Mouse (Mus musculus) forebrain, embryonic 10.5 days (tissue): ENCODE results near the gene Selenof. TPM values are rescaled to one million over a fixed set of nuclear protein-coding genes. Genes with fewer than 3 reads are reported as not detected.

ENCODE experiments used
- DNase-seq: peaks from one replicate; pipeline ENCODE4 v3.0.0-alpha.2; 2017; ENCODE audit warnings: low spot score; ENCODE audit errors: extremely low spot score
- H3K27ac ChIP-seq: fragments of 300-500 bp; sonication (generic); 2 replicates; pipeline ENCODE4 v1.5.1; 2016; ENCODE audit warnings: mild to moderate bottlenecking
- H3K27me3 ChIP-seq: fragments of 300-500 bp; sonication (generic); 2 replicates; pipeline ENCODE4 v1.6.1; 2016; ENCODE audit warnings: mild to moderate bottlenecking; ENCODE audit not compliant: poor library complexity, severe bottlenecking
- H3K36me3 ChIP-seq: fragments of 300-500 bp; sonication (generic); replicated peaks from 2 replicates; pipeline ENCODE4 v1.6.1; 2016; ENCODE audit warnings: mild to moderate bottlenecking, moderate library complexity
- H3K4me1 ChIP-seq: fragments of 300-500 bp; sonication (generic); 2 replicates; pipeline ENCODE4 v1.6.1; 2016
- H3K4me3 ChIP-seq: fragments of 300-500 bp; sonication (generic); 2 replicates; pipeline ENCODE4 v1.5.1; 2016; ENCODE audit warnings: mild to moderate bottlenecking, moderate library complexity
- H3K9me3 ChIP-seq: fragments of 300-500 bp; sonication (generic); 2 replicates; pipeline ENCODE4 v1.6.1; 2016; ENCODE audit warnings: mild to moderate bottlenecking, moderate library complexity
- WGBS: fragments of 180-500 bp; shearing (Covaris S2); methylation state at CpG from one replicate; pipeline ENCODE4 v1.1.7; 2016; 5-methylcytosine and 5-hydroxymethylcytosine counted together
- polyA plus RNA-seq: library from polyadenylated mRNA; unstranded; fragments of >200 nt; fragmentation: Nextera tagmentation; extraction: Ambion mirVana; gene quantifications from 2 replicates; pipeline ENCODE4 v1.2.1, GENCODE M21; 2016

Gene Selenof
- polyA plus RNA-seq, 1 experiment from 2014 or later, result 480 TPM

GRCm38 (mm10) chr3:144569401-144569971, 618 bp upstream of the Selenof start:
- WGBS, result under 1% methylated on average over 47 of the region's 47 CpGs
- H3K4me1 ChIP-seq, result peaks cover 39% of the 10 kb centered on the region
- peak; percentile 69 for DNase-seq

DNA sequence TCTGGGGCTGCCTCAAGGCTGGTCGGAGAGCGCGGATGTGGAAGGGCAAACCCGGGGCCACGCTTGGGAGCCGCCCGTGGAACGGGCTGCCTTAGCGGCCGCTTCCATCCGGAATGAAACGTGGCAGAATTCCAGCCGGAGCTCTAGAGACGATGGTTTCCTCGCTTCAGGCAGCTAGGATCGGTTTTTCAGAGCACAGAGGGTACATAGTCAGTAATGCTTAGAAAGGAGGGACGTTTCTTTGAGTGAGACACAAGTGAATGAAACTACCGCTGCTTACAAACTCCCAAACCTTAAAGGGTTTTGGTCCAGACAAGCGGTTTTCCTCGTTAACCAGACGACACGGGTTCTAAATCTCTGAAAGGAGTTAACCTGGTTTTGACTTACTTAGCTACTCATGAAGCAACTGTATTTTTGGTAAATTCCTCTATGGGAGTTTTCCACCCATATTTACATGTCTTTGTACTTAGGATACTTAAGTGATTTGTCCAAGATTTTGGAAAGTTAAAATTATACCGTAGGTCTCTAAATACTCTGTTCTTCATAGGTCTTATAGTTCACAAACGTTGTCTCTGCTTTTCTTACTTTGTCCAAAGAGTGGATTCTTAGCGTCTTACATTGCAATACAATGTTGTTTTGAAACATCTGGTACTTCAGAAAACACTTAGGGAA, 848 bp downstream of the Selenof start:
- peak overlapping the region; percentile 98 for H3K27ac ChIP-seq
- H3K36me3 ChIP-seq, result peaks cover 32% of the 10 kb centered on the region
- peaks cover 39% of the 10 kb centered on the region for H3K4me1 ChIP-seq
- no peaks in the 10 kb centered on the region for H3K27me3 ChIP-seq
- peak overlapping the region; percentile 89 for H3K4me3 ChIP-seq
- no peaks in the 10 kb centered on the region for H3K9me3 ChIP-seq
- DNase-seq, result no peak
- 1% methylated on average over 25 of the region's 25 CpGs for WGBS

More at GRCm38 (mm10) chr3:144569401-144569971, 618 bp upstream of the Selenof start:
- Histone ChIP-seq H3K36me3 (peaks cover 19% of the 10 kb centered on the region), H3K4me3 (peak overlapping the region; percentile 89), H3K27ac (peak overlapping the region; percentile 98), H3K9me3 (no peaks in the 10 kb centered on the region), H3K27me3 (no peaks in the 10 kb centered on the region)

DNA sequence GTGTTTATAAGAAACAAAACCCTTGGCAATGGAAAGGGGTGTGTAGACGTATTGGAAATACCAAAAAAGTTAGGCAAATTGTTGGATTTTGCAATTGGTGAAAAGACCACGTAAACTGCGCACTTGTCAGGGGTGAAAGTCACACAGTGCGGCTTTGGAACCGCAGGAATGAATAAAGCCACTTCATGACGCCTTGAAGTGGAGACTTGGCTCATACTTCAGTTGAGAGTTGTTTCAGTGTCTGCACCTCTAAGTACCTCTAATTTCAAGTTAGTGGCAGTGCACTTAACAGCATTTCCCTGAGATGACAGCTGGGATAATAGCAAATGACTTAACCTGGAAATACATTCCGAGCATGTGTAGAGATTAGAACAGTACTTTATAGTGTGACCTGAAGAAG, 4.2 kb downstream of the Selenof start:
- Histone ChIP-seq H3K4me1 (peaks cover 18% of the 10 kb centered on the region), H3K4me3 (no peak overlapping the region), H3K36me3 (peaks cover 57% of the 10 kb centered on the region), H3K27ac (no peak overlapping the region), H3K9me3 (no peaks in the 10 kb centered on the region), H3K27me3 (no peaks in the 10 kb centered on the region)
- no peak for DNase-seq
- 96% methylated on average over 7 of the region's 7 CpGs for WGBS

GRCm38 (mm10) chr3:144577366-144578340, 7.5 kb downstream of the Selenof start:
- Histone ChIP-seq H3K4me1 (peaks cover 3% of the 10 kb centered on the region; the same call in 1 of the 2 replicates), H3K36me3 (peaks cover 85% of the 10 kb centered on the region), H3K4me3 (no peak overlapping the region), H3K9me3 (no peaks in the 10 kb centered on the region), H3K27ac (no peak overlapping the region), H3K27me3 (no peaks in the 10 kb centered on the region)
- DNase-seq, result no peak
- WGBS, result 90% methylated on average over 10 of the region's 10 CpGs

DNA sequence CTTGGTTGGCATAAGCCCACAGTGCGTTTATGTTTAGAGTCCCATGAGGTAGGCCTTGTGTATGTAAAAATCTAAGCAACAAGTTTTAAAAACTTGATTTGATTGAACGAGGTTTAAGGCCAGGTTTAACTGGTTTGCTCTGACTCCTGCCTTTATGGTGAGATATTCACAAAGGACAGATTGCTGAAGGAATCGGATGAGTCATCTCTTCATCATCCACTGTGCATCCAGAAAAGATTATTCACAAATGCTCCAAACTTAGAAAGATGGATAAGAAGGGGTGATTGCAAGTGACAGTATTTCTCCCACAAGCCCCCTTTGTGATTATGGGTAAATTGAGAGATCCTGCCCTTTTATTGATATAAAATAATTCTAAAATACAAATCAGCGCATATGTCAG, 8.8 kb downstream of the Selenof start:
- WGBS, result 94% methylated on average over 4 of the region's 4 CpGs
- no peak for DNase-seq
- Histone ChIP-seq H3K36me3 (peaks cover 83% of the 10 kb centered on the region), H3K4me1 (no peaks in the 10 kb centered on the region; the same call in 1 of the 2 replicates), H3K27ac (no peak overlapping the region), H3K4me3 (no peak overlapping the region), H3K9me3 (no peaks in the 10 kb centered on the region), H3K27me3 (no peaks in the 10 kb centered on the region)

GRCm38 (mm10) chr3:144579796-144580195, 9.7 kb downstream of the Selenof start:
- no peak for DNase-seq
- no peak overlapping the region for H3K4me3 ChIP-seq
- peaks cover 81% of the 10 kb centered on the region for H3K36me3 ChIP-seq
- no peaks in the 10 kb centered on the region for H3K4me1 ChIP-seq
- WGBS, result 92% methylated on average over 5 of the region's 5 CpGs
- no peak overlapping the region for H3K27ac ChIP-seq
- H3K9me3 ChIP-seq, result no peaks in the 10 kb centered on the region
- no peaks in the 10 kb centered on the region for H3K27me3 ChIP-seq

DNA sequence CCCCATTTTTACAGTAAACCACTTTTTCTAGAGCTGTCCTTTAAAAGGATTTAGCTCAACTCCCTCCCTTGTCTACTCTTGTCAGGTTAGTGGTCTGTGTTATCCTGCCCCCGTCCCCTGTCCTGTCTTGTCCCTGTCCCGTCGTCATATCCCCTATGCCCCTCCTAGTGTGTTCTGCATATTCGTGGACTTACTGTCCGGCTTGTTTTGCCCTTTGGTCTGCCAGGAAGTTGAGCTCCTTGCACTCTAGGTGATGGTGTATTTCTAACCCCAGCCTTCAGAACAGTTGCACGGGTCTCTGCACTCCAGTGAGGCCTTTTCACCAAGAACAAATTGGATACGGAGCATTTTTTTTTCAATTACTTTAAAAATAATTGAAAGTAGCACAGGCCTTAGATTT, 10.2 kb downstream of the Selenof start:
- no peak overlapping the region for H3K27ac ChIP-seq
- DNase-seq, result no peak
- no peaks in the 10 kb centered on the region for H3K27me3 ChIP-seq
- no peaks in the 10 kb centered on the region for H3K9me3 ChIP-seq
- WGBS, result 89% methylated on average over 7 of the region's 7 CpGs
- no peak overlapping the region for H3K4me3 ChIP-seq
- no peaks in the 10 kb centered on the region for H3K4me1 ChIP-seq
- H3K36me3 ChIP-seq, result peaks cover 81% of the 10 kb centered on the region

DNA sequence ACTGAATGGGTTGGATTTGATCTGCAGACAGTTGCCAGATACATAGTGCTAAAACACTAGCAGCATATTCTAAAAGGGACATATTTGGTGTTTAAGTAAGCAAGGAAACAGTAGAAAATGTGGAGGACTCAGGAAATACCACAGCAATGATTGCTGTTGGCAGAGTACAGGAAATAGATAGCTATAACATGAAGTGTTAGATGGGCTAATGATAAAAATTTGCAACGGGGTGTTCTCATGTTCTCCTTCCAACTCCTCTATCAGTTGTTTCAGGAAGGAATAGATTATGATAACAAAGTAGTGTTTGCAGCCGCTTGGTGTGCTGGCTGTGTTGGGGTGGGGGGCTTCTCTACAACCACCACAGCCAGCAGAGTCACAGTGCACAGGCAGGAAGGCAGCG, 11.7 kb downstream of the Selenof start:
- Histone ChIP-seq H3K36me3 (peaks cover 85% of the 10 kb centered on the region), H3K4me3 (no peak overlapping the region), H3K4me1 (no peaks in the 10 kb centered on the region), H3K27me3 (no peaks in the 10 kb centered on the region), H3K27ac (no peak overlapping the region), H3K9me3 (no peaks in the 10 kb centered on the region)
- WGBS, result 97% methylated on average over 3 of the region's 3 CpGs
- DNase-seq, result no peak

GRCm38 (mm10) chr3:144582306-144582705, 12.2 kb downstream of the Selenof start:
- WGBS, result 94% methylated on average over 4 of the region's 4 CpGs
- H3K4me1 ChIP-seq, result no peaks in the 10 kb centered on the region
- peaks cover 88% of the 10 kb centered on the region for H3K36me3 ChIP-seq
- DNase-seq, result no peak
- H3K27ac ChIP-seq, result no peak overlapping the region
- no peak overlapping the region for H3K4me3 ChIP-seq
- H3K27me3 ChIP-seq, result no peaks in the 10 kb centered on the region
- no peaks in the 10 kb centered on the region for H3K9me3 ChIP-seq

DNA sequence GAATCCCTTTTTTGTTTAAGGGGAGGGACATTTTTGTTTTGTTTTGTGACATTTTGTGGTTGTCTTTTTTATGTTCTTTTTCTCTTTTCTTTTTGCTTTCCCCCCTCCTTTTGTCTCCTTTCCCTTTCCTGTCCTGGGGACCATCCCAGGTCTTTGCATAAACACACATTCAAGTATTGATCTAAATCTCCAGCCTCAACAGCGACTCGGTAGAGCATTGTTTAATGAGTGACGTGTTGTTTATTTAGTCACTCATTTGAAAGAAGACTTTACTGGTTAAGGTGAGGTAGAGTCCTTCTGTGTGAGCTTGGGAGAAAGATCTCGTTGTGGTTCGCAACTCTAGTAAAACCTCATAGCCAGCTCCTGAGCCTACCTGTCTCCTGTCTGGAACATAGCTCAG, 13.7 kb downstream of the Selenof start:
- Histone ChIP-seq H3K27me3 (no peaks in the 10 kb centered on the region), H3K4me3 (no peak overlapping the region), H3K27ac (no peak overlapping the region), H3K36me3 (peaks cover 88% of the 10 kb centered on the region), H3K9me3 (no peaks in the 10 kb centered on the region), H3K4me1 (no peaks in the 10 kb centered on the region)
- 81% methylated on average over 5 of the region's 5 CpGs for WGBS
- DNase-seq, result no peak

DNA sequence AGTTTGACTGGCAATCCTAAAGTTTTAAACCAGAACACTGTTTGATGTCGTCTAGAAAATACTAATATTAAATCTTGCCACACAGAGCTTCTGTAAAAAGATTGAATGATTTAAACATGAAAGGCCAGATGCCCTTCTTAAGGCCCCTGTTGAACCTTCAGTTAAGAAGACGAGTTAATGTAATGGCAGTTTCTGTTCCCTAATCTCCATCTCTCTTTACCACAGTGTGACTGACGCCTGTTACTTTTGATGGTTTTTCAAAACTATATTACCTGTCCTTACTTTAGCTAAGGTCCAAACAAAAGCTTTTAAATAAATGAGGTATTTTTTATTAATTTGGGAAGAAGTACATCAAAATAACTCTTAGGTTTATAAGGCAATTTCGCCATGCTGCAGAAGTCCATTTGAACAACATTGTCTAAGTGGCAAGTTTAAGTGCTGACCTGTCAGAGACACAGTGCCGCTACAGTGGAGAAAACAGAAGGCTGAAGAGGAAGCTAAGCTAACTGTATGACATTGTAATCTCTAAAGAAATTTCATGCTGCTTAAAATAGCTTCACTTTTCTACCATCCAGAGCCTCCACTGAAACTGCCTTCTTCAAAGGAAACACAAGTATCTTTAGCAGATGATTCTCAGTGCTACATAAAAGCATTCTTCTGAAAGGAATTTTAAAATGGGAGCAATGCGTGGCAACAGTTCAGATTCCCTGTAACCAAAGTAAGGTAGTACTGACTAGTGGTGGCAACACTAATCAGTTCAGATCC, 14.9 kb downstream of the Selenof start:
- Histone ChIP-seq H3K4me1 (no peaks in the 10 kb centered on the region), H3K9me3 (no peaks in the 10 kb centered on the region), H3K36me3 (peaks cover 88% of the 10 kb centered on the region), H3K27me3 (no peaks in the 10 kb centered on the region), H3K4me3 (no peak overlapping the region), H3K27ac (no peak overlapping the region)
- DNase-seq, result no peak
- 91% methylated on average over 6 of the region's 6 CpGs for WGBS

- Histone ChIP-seq H3K36me3 (peaks cover 90% of the 10 kb centered on the region), H3K27ac (no peak overlapping the region), H3K4me1 (no peaks in the 10 kb centered on the region), H3K27me3 (no peaks in the 10 kb centered on the region), H3K4me3 (no peak overlapping the region), H3K9me3 (no peaks in the 10 kb centered on the region)
- WGBS, result 96% methylated on average over 7 of the region's 7 CpGs
- DNase-seq, result no peak
These were observed 16.6 kb downstream of the Selenof start for GRCm38 (mm10) chr3:144586731-144587130.
